Mouse (Mus musculus) layer of hippocampus, adult 18-20 months (tissue): ENCODE results near the gene Kirrel3. TPM values are rescaled to one million over a fixed set of nuclear protein-coding genes. Genes with fewer than 3 reads are reported as not detected.

ENCODE experiments used
- DNase-seq, 2 experiments: peaks; one replicate each; pipeline ENCODE4 v3.0.0; 2022; ENCODE audit warnings: low spot score in 2 of 2
- total RNA-seq, 2 experiments: library from RNA; stranded (reverse); gene quantifications; 2 replicates each; pipeline ENCODE4 v1.2.3; 2021

The Kirrel3 gene
- total RNA-seq, 2 experiments from 2014 or later: 45.7 to 54.8 TPM

DNA sequence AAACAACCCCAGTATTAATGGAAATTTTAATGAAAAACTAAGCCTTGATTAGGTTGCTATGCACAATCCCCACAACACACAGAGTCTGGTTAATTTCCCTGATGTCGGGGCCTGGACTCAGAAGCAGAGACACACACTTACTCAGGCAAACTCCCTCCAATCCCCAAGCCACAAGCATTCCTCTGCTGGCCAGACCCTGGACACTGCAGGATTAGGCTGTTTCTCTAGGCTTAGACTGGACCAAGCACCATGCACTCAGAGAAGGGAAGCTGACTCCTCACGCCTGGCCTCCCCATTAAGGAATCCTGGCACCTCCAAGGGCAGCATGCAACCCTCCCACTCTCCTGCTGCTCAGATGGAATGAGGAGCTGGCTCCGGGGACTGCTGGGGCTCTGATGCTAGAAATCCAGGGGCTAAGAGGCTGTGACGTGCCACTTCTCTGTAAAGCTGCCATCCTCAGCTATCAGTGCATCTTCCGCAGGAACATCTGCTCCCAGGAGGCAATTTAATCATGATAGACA lies 324.4 kb downstream of the Kirrel3 start:
- DNase-seq: peak in 1 of 2 experiments; percentile 44

- no peak for DNase-seq
These were observed 332.8 kb downstream of the Kirrel3 start for GRCm38 (mm10) chr9:34818325-34818976.

GRCm38 (mm10) chr9:34824358-34825088 lies 338.8 kb downstream of the Kirrel3 start:
- DNase-seq: peak in 1 of 2 experiments; percentile 21

GRCm38 (mm10) chr9:34825089-34825400 lies 339.4 kb downstream of the Kirrel3 start:
- no peak for DNase-seq

- no peak for DNase-seq
These were observed 339.8 kb downstream of the Kirrel3 start for GRCm38 (mm10) chr9:34825402-34826008.

DNA sequence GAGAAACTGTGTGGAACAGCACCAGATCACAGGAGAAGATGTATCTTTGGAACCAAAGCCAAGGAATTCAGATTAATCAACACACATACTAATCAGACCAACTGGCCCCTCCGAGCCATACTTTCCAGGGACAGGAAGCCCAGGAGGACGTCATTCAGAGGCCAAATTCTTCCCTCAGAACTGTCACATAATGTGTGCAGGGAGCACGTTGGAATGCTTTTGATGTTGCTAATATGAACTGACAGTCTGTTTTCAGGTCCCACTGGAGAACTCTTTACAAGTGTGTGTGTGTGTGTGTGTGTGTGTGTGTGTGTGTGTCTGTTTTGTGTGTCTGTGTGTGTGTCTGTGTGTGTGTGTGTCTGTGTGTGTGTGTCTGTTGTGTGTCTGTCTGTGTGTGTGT lies 345.0 kb downstream of the Kirrel3 start:
- no peak for DNase-seq

- no peak for DNase-seq
These were observed 351.1 kb downstream of the Kirrel3 start for GRCm38 (mm10) chr9:34836801-34837200.

DNA sequence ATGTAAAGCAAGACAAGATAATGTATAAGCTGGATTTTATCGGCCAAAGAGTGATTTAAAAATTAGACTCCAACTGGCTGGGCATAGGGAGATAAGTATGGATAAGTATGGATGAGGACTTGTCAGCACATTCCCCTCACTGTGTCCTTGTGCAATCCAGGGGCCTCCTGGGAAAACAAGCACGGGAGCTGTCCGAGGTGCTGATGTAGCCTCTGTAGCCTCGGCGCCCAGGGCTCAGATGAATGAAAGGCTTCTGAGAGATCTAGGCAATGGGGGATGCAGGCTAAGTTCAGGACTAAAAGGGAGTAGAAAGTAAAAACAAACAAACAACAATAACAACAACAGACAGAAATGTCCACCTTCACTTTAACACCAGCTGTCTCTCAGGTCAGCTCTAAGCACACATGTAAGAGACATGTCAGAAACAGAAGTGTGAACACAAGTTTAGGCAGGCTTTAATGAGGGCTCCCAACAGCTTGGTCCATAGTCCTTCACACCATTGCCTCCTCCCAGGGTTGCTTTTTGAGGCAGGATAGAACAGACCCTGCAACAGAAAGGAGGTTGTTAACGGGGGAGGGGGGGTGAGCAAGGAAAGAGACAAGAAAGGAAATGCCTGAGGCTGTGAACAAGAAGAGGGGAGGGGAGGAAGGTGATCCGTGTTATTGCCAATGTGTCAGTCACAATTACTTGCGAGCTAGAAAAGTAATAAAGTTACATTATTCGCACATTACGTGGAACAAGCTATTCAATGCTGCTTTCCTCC lies 352.2 kb downstream of the Kirrel3 start:
- DNase-seq: no peak

DNA sequence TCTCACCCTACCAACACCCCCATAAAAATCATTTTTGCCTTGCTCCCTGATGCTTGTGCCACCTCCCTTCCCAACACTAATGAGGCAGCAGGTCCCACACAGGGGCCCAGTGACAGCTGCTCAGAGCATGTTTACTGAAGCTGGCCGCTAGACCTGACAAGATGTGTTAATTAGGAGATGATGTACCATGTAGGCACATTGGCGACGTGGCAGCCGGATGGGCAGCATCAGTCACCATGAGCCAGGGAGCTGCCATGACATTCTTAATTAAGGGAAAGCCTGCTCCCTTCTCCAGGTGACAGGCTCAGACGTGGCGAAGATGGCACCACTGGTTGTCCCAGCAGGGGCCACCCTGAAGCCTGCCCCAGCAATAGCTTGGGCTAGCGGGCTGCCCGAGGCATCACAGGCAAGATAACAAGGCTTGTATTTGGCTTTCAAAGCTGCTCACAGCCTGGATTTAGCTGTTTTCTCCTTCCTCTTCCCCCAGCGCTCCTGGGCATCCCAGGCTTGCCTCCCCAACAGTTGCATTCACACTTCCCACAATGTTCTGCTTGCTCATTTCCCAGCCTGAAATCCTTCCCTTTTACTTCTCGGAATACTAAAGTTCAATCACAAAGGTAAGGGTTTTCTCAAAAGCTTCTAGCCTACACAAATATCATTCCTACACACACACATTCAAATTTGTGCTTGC lies 357.7 kb downstream of the Kirrel3 start:
- DNase-seq: peak in 1 of 2 experiments; percentile 21

GRCm38 (mm10) chr9:34846440-34846839 lies 360.7 kb downstream of the Kirrel3 start:
- DNase-seq: no peak

GRCm38 (mm10) chr9:34847664-34848063 lies 362.0 kb downstream of the Kirrel3 start:
- peak in 1 of 2 experiments; percentile 41 for DNase-seq

GRCm38 (mm10) chr9:34851136-34851535 lies 365.4 kb downstream of the Kirrel3 start:
- DNase-seq: no peak

DNA sequence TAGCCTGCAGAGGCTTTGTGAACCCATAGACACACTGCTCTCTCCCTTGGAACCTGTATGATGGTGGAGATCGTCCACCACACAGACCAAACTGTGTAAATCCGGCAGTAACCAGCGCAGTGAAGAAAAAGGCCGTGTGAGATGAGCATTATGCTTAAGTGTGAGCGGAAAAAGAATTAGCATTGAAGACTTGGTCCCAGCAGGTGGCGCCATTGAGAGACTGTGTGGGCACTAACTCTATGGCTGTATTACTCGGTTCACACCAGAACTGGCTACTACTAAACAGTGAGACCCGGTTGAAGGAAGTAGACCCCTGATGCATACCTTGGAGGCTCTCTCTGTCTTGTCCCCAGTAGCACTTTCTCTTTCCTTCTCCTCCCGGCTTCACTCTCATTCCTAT lies 371.9 kb downstream of the Kirrel3 start:
- DNase-seq: no peak

- DNase-seq: no peak
These were observed 372.4 kb downstream of the Kirrel3 start for GRCm38 (mm10) chr9:34858071-34858470.

DNA sequence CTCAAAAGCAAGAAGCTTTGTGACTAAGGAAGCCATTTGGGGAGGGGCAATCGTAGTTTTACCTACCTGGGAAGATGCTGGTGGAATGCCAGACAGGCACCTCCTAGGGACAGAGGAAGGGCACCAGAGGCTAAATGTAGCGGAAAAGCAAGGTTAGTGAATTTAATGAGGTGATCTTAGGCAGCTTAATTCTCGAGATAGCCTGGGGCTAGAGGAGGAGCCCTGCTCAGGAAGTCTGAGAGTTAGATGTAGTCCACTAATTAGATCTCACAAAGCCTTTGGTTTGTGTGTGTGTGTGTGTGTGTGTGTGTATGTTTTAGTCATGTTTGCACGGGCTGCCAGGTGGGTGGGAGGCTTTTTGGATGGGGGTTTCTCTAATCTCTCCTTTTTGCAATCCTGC lies 375.2 kb downstream of the Kirrel3 start:
- DNase-seq: no peak

DNA sequence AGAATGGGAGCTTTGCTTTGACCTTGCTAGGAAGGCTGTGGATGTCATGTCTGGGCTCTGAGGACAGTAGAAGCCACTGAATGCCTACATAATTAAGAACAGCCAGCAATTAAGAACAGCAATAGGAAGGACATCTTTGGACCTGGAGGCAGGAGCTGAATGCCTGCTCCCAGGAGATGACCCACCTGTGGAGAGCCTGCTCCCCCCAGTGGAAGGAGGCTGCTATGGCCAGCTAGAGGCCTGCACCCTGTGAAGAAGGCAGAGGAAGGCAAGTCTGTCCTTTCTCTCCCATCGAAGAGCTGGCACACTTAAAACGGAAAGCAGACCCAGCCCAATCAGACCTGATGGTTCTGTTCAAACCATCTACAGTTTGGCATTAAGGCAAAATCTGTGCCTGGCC lies 376.1 kb downstream of the Kirrel3 start:
- DNase-seq: peak; percentile 53 to 79

DNA sequence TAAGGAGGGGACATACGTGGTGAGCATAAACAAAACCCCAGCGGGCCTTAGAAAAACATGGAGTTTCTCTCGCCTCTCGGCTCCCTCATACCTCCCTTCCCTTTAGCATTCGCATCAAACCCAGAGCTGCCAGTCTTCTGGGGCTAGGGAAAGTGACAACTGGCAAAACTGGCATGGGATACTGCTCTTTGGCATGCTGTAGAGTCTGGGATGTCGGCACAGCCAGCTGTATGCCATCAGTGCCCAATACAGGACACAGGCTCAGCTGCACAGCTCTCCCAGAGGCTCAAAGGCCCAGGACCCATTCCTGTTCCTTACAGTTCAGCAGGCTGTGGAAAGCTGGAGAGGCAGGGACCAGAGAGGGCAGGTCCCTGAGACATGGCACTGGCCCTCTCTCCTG lies 379.9 kb downstream of the Kirrel3 start:
- no peak for DNase-seq

- DNase-seq: no peak
These were observed 385.7 kb downstream of the Kirrel3 start for GRCm38 (mm10) chr9:34871316-34871966.

- no peak for DNase-seq
These were observed 389.5 kb downstream of the Kirrel3 start for GRCm38 (mm10) chr9:34875238-34875637.

- no peak for DNase-seq
These were observed 391.5 kb downstream of the Kirrel3 start for GRCm38 (mm10) chr9:34877186-34877585.
